Mouse (Mus musculus) spleen, adult 2 months (tissue): Measurements from ENCODE around the gene Pxn. TPM values are rescaled to one million over a fixed set of nuclear protein-coding genes. Genes with fewer than 3 reads are reported as not detected.
"Not testable (repeated sequence)": the region's sequence is repeated elsewhere in the genome, so short reads cannot be mapped to it uniquely, and the experiment has no call there.

Experiments
- DNase-seq, 2 experiments: peaks; one replicate each; pipeline versions ENCODE4 v3.0.0 to v3.0.0-alpha.2; 2012 to 2021; ENCODE audit warnings: low spot score in 2 of 2, low read depth in 1 of 2
- H3K27ac ChIP-seq: fragments of 200-500 bp; 2 replicates; pipeline ENCODE4 v1.5.1; 2012; ENCODE audit warnings: low read length, inconsistent platforms; ENCODE audit not compliant: insufficient read depth
- H3K27me3 ChIP-seq: fragments of 200-500 bp; 2 replicates; pipeline ENCODE4 v1.6.1; 2012; ENCODE audit warnings: mild to moderate bottlenecking, moderate library complexity, low read length, inconsistent platforms; ENCODE audit not compliant: control insufficient read depth, insufficient read depth
- H3K36me3 ChIP-seq: fragments of 200-500 bp; 2 replicates; pipeline ENCODE4 v1.6.1; 2012; ENCODE audit warnings: mild to moderate bottlenecking, low read length, inconsistent platforms; ENCODE audit not compliant: control insufficient read depth, insufficient read depth
- H3K4me1 ChIP-seq: fragments of 200-500 bp; 2 replicates; pipeline ENCODE4 v1.6.1; 2011; ENCODE audit warnings: inconsistent platforms; ENCODE audit not compliant: control insufficient read depth, insufficient read depth, insufficient read length
- H3K4me3 ChIP-seq: fragments of 200-500 bp; 2 replicates; pipeline ENCODE4 v1.5.1; 2011; ENCODE audit warnings: mild to moderate bottlenecking, inconsistent platforms; ENCODE audit not compliant: insufficient read depth, insufficient read length; ENCODE audit errors: extremely low read depth
- CTCF ChIP-seq: fragments of 200-500 bp; IDR thresholded peaks from 2 replicates; pipeline ENCODE4 v1.5.1; 2011; ENCODE audit warnings: mild to moderate bottlenecking, inconsistent platforms; ENCODE audit not compliant: insufficient read depth, insufficient read length, insufficient replicate concordance; ENCODE audit errors: extremely low read depth
- POLR2A ChIP-seq: fragments of 200-500 bp; IDR thresholded peaks from 2 replicates; pipeline ENCODE4 v1.6.1; 2011; ENCODE audit warnings: low read depth, low read length, inconsistent platforms
- WGBS: fragments of 180-500 bp; shearing (Covaris S2); methylation state at CpG from one replicate; pipeline ENCODE4 v1.1.7; 2018; 5-methylcytosine and 5-hydroxymethylcytosine counted together
- polyA plus RNA-seq: library from polyadenylated mRNA; depleted of rRNA; stranded (reverse); fragments of >200 nt; gene quantifications from 2 replicates; pipeline ENCODE4 v1.2.3, GENCODE M21; 2012

Pxn gene
- polyA plus RNA-seq, 1 experiment, result 63.8 TPM

DNA sequence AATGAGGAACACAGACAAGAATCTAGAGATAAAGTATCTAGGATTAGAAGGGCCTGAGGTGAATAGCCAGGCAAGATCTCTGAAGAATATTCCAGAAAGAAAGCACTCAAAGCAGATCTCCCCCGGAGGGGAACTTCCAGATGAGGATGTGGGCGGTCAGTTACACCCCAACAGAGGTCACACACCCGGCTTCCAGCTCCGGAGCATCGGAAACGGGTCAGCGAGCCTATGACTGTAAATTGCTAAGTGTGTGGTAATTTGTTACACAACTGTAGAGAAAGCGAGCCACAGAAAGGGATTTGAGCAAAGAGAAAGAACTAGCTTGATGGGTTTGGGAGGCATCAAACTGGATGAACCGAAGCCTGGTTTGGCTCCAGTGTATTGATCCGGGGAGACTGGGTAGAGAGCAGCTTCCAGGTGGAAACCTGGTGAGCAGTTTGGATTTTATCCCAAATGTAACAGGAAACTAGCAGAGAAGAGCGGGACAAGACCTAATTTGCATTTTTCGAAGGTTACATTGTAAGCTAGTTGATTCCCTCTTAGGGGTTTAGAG is 6.0 kb upstream of the Pxn start:
- H3K4me1 ChIP-seq, result no peaks in the 10 kb centered on the region
- no peaks in the 10 kb centered on the region for H3K36me3 ChIP-seq
- no peaks in the 10 kb centered on the region; the same call in 1 of the 2 replicates for H3K27me3 ChIP-seq
- WGBS, result 69% methylated on average over 12 of the region's 12 CpGs
- no peak for DNase-seq
- no peak overlapping the region for H3K4me3 ChIP-seq
- peak overlapping the region; percentile 62; the same call in 1 of the 2 replicates for H3K27ac ChIP-seq
- no peak for TF ChIP-seq CTCF
- no peak for TF ChIP-seq POLR2A

DNA sequence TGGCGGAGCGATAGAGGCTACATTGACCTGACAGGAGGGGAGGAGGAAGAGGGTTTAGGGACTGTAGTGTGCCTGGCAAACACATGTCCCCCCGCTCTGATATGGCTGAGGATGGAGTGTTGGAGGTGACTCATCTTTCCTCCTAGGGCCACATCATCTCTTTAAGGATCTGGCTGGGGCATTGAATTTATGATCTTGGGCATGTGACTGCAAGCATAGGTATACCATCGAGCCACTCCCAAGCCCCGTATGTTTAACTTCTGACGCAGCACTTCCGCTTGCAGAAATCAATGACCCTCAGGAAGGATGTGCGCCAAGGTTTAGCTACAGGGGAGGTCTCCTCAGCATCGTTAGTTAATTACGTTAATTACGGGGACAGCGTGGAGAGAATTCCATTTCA is 3.4 kb upstream of the Pxn start:
- H3K36me3 ChIP-seq, result no peaks in the 10 kb centered on the region
- TF ChIP-seq CTCF (no peak), POLR2A (no peak)
- H3K4me1 ChIP-seq, result peaks cover 9% of the 10 kb centered on the region; the same call in 1 of the 2 replicates
- H3K27me3 ChIP-seq, result no peaks in the 10 kb centered on the region; the same call in 1 of the 2 replicates
- no peak overlapping the region for H3K27ac ChIP-seq
- no peak for DNase-seq
- WGBS, result 71% methylated on average over 12 of the region's 12 CpGs
- no peak overlapping the region for H3K4me3 ChIP-seq

DNA sequence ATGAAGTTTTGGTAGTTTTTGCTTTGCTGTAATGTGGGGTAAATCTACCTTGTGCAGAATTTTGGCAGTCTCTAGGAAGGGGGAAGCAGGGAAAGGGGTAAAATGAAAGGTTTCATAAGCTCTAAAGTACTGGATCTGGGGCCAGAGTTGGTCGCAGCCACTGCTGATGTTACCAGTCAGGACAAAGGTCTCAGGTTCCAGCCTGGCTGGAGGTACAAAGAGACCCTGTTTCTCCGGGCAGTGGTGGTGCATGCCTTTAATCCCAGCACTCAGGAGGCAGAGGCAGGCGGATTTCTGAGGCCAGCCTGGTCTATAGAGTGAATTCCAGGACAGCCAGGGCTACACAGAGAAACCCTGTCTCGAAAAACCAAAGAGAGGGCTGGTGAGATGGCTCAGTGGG is 859 bp upstream of the Pxn start:
- H3K4me3 ChIP-seq, H3K27ac ChIP-seq, DNase-seq, H3K36me3 ChIP-seq, H3K27me3 ChIP-seq: not testable (repeated sequence)
- 75% methylated on average over 4 of the region's 4 CpGs for WGBS
- H3K4me1 ChIP-seq, result peaks cover 19% of the 10 kb centered on the region; the same call in 1 of the 2 replicates

DNA sequence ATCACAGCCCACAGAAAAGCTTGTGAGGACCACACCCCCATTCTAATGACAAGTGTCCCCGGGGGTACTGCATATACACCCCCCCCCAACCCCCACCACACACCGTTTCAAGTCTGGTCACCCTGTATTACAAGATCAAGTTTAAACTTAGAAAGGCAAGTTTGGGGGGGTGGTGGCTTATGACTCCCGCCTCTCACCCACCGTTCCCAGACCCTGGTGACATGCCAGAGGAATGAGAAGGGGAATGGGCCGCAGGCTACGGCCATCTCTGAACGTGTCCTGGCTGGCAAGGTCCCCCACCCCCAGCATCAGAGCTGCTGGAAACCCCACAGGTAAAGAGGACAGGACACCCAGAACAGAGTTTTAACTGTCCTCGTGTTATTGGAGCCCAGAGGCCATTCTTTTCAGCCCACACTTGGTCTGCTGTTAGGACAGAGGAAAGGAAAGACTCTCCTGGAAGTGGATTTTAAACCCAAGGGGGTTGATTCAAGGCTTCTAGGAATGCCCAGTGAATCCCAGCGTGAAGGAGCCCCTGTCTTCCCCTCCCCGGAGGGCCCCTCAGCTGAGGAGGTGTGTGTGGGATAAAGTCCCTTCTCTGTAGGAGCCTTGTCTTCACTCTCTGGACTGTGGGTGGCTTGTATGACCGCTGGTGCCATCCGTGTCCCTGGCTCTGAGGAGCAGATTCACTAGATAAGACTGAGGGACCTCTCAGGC is 948 bp downstream of the Pxn start:
- Histone ChIP-seq H3K4me3 (peak overlapping the region; percentile 89), H3K27me3 (no peaks in the 10 kb centered on the region; the same call in 1 of the 2 replicates), H3K4me1 (peaks cover 19% of the 10 kb centered on the region; the same call in 1 of the 2 replicates), H3K27ac (peak overlapping the region; percentile 8; the same call in 1 of the 2 replicates), H3K36me3 (no peaks in the 10 kb centered on the region)
- no peak for DNase-seq
- 12% methylated on average over 12 of the region's 12 CpGs for WGBS
- TF ChIP-seq CTCF (no peak), POLR2A (no peak)

DNA sequence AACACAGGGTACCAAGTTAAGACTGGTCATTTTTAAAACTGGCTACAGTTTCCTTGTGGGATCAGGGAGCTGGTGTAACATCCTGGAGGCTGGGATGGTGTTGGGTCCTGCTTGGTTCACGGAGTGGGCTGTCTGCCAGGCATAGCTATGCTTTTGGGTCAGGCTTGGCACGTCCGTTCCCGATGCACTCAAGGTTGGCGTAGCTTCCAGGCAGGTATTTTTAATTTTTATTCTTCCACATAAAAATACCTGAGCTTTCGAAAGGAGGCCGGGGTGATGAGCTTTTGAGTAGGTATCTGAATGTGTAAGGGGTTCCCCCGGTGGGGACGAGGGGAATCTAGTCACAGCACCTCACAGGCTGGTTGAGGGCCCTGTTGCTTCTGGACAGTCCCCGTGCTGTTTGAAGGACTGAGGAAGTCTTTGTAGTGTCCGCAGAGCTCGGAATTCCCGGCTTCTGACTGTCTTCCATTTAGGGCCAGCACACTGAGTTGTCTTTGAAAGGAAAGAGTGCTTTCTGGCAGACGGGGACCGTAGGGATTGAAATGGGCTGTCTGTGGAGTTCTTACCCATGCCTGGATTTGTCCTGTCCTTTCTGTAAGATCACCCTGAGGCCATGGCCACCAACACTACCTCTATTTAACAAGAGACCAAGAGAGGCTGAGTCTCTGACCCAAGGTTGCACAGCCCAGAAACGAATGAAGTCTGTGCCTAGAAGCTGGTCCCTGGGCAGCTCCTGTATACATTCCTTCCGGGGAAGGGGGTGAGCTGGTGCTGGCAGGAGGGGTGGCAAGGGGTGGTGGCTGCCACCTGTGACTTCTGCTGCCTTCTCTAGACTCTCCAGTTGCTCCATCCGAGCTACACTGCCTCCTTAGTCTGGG is 1.7 kb downstream of the Pxn start:
- 39% methylated on average over 18 of the region's 18 CpGs for WGBS
- no peak for DNase-seq
- peak overlapping the region; percentile 89; the same call in 1 of the 2 replicates for H3K4me3 ChIP-seq
- H3K36me3 ChIP-seq, result no peaks in the 10 kb centered on the region
- TF ChIP-seq CTCF (no peak), POLR2A (no peak)
- peaks cover 19% of the 10 kb centered on the region; the same call in 1 of the 2 replicates for H3K4me1 ChIP-seq
- no peaks in the 10 kb centered on the region; the same call in 1 of the 2 replicates for H3K27me3 ChIP-seq
- peak overlapping the region; percentile 8; the same call in 1 of the 2 replicates for H3K27ac ChIP-seq

DNA sequence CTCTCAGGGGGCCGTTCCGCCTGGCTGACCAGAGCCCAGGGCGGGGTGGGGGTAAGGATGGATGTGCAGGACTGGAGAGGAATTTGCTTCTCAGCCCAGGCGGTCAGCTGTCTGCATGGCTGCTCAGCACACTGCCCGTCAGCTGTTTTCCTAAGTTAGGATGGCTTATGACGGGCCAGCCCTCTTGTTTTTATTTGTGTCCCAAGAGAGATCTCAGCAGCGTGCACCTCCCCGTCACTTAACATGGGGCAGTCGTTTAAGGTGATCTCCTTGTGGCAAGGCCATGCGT is 2.3 kb downstream of the Pxn start:
- Histone ChIP-seq H3K4me1 (peaks cover 19% of the 10 kb centered on the region; the same call in 1 of the 2 replicates), H3K27me3 (no peaks in the 10 kb centered on the region), H3K36me3 (no peaks in the 10 kb centered on the region), H3K4me3 (no peak overlapping the region; the same call in 1 of the 2 replicates), H3K27ac (no peak overlapping the region)
- 25% methylated on average over 10 of the region's 10 CpGs for WGBS
- TF ChIP-seq POLR2A (no peak), CTCF (no peak)
- DNase-seq, result no peak
